Mouse (Mus musculus) fat pad, adult 2 months (tissue): ENCODE results near the gene Arsk.

Experiments
- DNase-seq: peaks from one replicate; pipeline ENCODE4 v3.0.0-alpha.2; 2011; ENCODE audit warnings: low read depth, low spot score; ENCODE audit errors: extremely low read depth

Gene Arsk

DNA sequence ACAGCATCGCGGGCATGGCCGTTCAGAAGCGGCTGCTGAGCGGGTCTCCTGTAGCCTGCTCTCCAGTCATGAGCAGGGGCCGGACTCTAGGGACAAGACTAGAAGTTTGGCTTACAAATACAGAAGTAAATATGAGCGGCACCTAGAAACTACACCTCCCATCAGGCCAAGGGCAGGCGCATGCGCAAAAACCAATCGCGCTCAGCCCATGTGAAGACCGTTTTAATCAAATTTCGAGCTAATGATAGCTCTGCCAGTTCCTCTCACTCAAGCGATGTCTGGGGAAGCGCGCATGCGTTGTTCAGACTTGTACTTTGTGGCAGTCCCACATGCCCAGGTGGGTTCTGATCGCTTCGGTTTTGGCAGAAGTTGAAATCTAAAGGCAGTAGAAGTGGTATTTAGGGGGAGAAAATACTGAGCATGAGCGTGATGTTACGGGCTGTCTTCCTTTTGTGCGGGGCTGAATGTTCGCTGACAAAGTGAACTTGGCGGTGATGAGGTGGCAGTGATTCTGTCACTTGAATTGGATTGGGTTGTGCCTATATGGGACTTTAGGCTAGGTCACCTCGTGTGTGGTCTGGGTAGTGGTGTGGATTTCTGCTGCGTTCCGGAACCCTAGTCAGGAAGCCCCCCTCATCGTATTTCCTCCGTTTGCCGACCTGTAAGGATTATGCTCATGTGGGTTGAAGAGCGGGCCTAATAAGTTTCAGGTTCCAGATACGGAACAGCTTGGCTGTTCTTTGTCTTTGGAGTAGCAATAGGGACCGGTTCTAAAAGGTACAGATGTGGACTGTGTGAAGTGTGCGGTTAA is at the start of gene Arsk, which contains the start of gene Ttc37:
Gene Arsk (minus strand): TSS at position 168 of the 811 bp plus-strand sequence.
Gene Ttc37 (plus strand): TSS at position 242 of the 811 bp plus-strand sequence.
- DNase-seq = peak; percentile 72

DNA sequence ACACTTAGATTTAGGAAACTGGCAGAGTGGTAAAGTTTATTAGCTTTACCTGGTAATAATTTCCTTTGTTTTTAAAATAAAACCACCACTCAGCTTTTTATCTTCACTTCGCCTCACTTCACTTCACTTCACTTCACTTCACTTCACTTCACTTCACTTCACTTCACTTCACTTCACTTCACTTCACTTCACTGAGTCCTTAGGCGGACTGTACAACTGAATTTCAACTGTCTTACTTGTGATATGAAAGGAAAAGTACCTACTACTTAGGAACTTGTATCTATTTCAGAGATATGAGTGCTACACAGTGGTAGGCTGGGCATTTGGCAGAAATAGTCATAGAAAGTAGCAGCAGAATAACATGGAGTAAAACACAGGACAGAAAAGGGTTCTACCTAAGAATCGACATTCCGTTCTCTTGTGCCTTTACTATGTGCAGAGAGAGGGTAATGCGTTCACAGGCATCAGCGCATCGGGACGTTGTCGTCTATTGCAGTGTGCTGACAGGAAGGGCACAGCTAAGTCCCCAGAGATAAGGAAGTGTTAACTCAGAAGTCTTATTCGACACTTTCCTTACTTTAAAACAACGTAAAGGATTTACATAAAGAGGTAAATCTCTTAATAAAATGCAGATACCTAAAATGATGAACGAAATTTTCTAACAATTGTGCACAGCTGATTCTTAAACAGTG is 42.8 kb upstream of the Arsk start:
- no peak for DNase-seq

DNA sequence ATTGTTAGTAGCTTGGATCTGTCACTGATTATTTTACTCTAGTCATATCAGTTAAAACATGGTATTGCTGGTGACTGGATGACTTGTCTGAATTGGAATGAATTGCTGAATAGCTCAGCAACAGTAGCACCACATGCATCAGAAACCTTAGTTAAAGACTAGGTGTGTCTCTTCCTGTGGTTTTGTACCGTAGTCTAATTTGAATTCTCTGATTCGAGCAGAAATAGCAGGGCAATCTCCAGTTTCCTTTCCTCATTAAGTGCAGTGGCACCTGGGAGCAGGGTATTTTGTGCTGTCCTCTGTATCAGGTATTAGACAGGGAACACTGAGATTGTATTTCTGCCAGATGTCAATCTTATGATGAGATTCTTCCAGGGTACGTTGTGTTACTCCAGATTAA is 40.4 kb upstream of the Arsk start:
- DNase-seq = no peak

DNA sequence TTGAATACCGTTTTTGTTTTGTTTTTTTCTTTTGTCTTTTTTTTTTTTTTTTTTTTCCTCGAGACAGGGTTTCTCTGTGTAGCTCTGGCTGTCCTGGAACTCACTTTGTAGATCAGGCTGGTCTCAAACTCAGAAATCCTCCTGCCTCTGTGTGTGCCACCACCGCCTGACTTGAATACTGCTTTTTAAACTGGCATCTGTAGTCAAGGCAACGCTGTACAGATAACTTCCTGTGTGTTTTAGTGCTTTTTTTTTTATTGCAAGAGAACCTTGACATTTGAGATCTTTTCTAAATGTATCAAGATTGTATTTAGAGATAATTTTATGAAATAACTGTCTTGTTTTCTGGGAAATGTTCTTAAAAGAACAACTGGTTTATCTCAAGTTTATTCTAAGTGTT is 34.0 kb upstream of the Arsk start:
- DNase-seq = no peak

DNA sequence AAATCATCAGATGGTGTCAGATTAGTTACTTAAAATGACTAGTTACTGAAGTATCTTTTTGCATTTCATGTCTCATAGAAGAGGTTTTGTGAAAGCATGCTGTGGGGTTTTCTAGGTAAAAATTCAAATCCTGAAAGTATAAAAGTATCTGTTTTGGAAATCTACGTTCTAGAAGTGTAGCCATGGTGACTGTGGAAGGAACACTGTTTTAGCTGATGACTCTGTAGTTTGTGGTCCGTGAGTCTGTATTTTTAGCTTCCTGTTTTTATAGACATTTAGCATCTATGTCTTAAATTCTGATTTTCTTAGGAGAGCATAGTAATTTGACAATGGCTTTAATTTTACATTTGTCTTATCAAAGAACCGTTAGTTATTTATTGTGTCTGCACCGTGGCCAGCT is 30.3 kb upstream of the Arsk start:
- DNase-seq = no peak

DNA sequence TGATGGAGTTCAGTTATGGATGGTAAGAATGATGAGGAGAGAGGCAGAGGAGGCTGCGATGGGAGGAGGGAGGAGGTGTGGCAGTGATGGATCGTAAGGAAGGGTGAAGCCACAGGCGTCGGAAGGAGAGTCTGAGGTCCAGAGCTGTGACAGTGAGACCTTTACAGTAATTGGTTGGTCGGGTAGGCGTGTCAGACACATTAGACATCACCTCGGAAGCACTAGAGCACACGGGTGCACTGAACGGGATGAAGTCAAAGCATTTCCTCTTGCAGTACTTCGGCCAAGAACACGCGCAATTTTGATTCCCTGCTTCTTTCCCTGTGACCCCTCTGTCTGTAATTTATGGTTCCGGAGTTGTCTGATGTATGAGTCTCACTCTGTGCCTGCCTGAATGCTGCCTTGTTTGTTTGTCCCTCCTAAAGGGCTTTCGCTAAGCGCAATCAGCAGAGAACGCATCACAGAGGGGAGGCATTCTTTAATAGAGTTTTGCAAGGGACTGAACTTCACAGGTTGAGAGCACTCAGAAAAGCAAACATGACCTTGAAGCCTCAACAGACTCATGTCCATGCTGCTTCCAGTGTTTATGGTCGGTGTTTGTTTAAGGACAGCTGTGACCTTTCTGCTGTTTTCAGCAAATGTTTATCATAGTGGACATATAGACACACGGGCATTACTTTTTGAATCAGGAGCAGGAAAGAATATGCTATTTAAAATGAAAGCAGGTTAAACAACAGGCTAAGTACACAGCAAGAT is 10.8 kb upstream of the Arsk start:
- no peak for DNase-seq

DNA sequence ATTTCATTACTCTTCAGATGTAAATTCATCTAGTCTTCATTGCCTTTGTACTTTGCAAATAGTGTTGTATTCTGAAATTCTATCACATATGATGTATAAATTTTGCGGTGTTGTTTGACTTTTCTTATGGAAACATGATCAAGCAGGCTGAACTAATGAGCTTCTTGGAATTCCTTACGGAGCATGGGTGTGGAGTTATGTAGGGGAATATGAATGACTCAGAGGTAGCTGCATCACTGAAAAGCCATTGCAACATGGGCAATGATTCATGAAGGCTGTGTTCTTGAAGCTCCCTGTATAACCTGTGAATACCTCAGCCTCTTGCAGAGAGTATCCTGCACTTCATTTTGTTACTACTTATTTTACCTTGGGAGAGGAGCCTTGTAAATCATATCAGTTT is 3.5 kb upstream of the Arsk start:
- DNase-seq = no peak

DNA sequence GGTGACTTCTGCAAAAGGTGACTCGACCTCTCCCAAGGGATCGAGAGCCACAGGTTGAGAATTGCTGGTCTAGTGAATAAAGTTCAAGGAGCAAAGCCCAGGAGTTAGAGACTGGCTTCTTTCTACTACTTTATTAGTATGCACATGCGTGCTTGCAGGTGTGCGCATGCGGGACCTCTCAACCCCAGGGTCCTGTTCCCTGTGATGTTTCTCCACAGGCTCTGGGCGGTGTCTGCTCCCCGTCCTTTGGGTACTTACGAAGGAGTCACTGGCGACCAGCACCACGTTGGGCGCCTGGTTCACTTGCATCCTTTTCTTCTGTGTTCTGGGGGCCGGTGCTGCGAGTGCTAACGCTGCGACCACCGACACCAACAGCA is 356 bp downstream of the Arsk start:
- DNase-seq = no peak

DNA sequence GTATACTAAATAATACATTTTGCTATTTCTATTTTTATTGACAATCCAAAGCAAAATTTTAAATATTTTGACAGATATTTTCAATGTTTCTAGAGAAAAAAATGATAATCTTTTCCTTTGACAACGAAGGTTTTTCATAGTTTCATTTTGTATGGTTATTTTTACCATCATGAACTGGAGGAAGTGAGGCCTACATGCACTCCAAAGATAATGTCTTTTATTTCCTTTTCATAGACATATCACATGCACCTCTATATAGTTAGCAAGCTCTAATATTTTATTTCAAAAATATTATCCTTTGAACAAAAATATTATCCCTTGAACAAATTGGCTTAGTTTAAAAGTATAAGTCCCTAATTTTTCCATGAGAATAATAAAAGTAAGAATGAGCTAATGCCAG is 24.1 kb downstream of the Arsk start:
- DNase-seq = no peak

DNA sequence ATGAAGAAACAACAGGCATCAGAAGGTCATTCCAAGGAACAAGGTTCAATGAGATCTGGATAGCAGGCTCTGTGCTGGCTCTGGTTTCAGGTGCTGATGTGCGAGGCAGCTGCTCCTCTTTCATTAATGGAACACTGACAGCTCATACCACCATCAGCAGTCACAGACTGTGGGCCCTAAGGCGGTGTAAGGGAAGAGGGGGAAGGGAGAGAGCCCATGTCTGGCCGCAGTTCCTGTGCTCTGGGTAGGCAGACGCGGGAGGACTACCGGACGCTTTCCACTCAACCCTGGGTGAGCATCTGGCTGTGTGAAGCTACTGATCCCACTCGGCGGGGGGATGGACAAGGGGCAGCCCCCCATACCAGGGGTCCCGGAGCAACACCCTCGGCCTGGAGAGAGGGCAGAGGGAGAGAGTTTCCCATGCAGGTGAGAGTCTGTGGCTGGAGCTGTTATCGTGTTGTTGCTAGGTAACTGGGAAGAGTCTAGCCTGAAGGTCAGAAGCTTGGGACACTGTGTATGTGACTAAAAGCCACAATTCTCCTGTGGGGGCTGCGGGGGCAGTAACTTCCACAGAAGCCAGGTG is 34.0 kb downstream of the Arsk start:
- DNase-seq = no peak

DNA sequence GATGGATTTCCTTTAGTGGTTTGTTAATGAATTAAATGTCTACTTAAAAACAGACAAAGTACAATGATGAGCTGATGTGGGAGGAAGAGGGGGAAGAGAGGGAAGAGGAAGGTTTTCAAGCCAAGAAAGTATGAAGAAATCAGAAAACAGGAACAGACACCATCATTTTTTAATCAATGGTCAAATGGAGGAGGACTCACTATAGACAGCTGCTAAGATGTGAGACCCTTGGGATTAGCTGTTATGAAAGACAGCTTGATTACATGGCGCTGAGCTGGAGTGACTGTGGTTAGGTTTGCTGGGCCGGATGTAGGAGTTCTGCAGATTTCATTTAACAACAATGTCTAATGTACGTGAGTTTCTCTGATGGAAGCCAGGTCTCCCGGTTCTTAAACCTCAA is 34.9 kb downstream of the Arsk start:
- DNase-seq = no peak

DNA sequence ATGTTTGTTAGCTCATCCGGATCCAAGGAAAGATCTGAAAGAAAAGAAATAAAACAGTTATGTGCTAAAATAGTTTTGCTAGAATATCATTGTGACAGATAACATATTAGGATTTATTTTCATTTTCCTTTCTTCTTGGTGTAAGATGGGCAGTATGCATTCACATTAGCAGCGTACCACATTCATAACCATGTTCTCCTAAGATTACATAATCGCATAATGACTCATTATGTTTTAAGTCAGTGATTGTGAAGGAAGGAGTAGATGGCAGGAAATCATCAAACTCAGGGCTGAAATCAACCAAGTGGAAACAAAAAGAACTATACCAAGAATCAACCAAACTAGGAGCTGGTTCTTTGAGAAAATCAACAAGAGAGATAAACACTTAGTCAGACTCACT is 35.9 kb downstream of the Arsk start:
- DNase-seq = no peak

DNA sequence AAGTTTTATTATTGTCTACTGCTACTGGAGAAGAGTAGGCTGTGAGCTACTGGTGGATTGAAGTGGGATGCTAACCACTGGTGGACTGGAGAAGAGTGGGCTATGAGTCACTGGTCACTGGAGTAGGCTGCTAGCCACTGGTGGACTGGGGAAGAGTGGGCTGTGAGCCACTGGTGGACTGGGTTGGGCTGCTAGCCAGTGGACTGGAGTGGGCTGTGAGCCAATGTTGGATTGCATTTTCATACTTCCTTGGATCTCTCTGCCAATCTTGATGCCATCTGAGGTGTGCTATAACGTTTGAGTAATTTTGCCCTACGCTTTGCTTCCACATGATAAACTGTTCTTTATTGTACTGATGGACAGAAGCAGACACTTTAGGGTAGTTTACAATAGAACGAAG is 36.3 kb downstream of the Arsk start:
- DNase-seq = no peak

DNA sequence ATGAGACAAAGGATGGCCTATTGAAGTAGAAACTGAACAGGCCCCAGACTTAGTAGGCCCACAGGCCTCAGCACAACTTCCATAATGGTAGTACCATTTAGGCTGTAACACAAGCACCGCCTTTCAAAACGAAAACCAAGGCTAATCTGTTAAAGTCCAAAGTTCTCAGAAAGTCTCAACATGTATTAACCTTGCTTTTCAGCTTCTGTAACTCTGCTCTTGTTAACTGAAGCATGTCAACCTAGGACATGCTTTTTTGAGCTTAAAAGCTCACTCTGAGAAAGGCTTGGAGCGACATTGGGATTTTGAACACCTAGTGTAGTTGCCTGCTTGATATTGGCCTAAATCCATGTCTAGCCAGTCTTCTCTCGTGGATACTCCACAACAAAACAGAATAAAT is 38.9 kb downstream of the Arsk start:
- DNase-seq = no peak

DNA sequence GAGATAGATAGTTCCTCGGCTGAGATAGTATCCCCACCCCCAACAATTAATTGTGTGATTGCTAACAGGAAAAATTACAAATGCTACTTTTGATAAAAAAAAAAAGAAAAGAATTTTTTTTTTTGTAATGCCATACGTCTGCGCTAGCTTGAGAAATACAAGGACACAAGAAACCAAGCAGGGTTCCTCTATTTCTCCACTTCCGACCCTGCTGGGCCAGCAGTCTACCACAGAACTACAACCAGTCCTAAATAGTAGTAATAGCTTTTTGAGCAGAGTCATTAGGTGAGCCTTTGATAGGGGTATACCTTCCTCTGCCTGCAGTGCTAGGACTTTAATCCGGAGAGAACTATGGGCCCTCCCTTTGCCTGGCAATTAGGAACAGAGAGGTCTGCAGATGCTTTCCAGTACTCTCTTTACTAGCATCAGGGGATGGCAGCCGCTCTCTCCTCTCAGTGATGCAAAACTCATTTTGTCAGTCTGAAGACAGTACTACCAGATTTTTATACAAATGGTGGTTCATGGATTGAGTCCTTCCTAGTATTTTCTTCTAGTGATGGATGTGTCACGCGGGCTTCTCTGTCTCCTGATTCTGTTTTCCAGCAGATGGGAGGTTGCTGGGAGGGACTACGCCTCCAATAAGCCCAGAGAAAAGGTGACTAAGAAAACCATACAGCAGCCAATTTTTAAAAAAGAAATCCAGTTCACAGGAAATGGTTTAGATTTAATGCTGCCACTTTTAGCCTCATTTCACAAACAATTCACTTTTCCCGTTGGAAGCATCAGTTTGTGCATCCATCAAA is 41.0 kb downstream of the Arsk start:
- no peak for DNase-seq

DNA sequence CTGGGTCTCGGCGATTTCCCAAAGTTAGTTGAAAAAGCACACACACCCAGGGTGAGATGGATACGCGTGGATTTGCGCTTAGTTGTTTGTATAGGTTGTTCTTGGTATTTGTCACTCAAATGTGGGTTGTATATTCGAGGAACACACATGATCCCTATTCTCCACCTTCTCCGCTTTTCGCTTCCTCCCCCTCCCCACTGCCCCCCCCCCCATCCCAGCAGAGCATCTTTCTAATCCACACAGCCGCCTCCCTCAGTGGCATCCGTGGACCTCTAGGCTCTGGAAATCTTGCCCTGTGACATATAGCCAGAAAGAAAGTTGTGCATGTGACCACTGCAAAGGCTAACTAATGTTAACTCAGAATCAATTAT is 41.6 kb downstream of the Arsk start, which contains the start of gene Gpr150:
Gene Gpr150 (minus strand): TSS at position 101 of the 371 bp plus-strand sequence.
- no peak for DNase-seq

DNA sequence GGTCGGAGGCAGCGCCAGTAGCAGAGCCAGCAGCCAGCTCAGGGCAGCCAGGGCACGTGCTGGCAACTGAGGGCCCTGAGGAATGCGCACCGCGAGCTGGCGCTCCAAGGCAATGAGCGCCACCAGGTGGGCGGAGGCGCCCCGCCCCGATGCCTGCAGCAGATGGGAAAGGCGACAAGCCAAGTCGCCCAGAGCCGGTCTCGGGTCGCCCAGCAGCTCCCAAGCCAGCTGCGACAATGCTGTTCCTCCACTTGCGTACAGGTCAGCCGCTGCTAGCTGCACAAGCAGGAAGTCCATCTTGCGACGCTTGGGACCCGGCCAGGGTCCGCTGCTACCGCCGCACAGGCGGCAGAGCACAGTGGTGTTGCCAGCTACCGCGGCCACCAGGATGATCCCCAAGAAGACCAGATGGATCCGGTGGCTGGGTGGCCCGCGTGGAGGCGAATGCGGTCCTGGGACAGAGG is 42.2 kb downstream of the Arsk start:
- DNase-seq = no peak

DNA sequence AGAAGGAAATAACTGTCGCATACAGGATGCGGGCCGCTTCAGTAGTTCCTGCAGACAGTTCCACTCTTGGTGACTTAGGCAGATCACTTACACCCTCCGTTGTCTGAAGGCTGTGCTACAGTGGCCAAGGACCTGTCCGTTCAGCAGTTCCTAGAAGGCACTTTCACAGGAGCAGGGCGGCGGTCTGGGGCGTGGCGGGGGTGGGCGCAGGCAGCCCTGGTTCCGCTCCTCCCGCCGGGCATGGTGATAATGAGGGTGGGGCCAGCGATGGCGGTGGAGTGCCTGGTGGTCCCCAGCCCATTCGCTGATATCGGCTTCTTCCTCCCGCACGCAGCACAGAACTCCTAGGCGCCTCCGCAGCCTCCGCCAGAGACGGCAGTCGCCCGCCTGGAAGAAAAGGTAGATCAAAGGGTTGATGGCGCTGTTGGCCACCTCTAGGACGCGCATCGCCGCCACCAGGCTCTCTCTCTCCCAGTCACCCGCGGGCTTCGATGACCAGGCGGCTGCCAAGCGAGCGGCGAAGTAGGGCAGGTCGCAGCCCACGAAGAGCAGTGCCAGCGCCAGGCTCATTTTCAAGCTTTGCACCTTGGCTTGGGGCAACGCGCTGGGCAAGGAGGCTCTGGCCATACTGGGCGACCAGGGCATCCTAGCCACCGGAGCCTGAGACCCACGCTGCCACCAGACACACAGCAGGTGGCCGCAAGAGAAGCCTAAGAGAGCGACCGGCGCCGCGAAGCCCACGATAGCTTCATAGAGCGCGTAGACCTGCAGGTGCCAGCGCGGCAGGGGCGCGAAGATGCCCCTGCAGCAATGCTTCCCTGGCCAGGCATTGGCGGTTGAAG is 42.8 kb downstream of the Arsk start:
- DNase-seq = no peak

DNA sequence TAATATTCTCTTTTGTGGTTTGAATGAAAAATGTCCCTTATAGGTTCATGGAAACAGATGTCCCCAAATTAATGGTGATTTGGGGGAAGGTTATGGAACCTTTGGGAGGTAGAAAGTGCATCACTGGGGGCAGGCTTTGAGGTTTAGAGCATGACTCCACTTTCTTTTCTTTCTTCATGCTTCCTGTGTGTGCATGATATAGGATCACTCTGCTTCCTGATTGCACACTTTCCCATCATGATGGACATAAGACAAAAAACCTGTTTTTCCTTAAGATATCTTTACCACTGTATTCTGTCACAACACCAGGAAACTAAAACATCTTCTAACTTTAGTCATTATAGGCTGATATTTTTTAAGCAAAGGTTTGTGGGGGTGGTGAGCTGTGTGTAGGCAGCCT is 53.5 kb downstream of the Arsk start:
- no peak for DNase-seq

DNA sequence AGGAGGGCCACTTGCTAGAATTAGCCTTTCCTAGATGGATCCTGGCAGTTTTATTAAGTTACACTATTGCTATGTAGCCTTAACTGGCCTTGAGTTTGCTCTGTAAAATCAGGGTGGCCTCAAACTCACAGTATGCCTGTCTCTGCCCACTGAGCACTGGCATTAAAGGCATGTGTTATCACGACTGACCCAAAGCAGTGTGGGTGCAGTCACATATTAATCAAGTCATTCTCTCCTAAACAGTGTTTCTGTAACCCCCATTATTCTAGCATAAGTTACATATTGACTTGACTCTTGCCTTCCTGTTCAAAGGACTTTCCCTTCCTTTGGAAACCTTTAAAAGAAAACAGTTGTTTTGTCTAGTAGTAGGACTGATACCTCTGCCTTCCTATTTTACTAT is 56.0 kb downstream of the Arsk start:
- DNase-seq = no peak
